Mouse (Mus musculus): ENCODE measurements around the gene Tnfrsf8.

DNA sequence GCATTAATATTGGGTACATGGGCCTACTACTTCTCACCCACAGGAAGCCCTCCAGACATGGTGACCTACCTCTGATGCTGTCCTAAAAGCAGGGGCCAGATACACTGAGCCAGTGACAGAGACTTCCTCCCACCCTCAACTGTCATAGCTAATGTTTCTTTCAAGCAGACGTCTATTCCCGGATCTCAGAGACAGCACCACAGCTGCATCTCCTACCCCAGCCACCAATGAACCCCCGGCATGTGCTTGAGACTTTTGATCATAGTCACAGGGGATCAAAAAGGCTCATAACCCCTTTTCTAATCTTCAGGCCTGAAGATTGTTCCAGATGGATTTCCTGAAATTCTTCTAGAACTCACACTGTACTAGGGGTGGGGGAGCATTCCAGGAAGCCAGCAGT lies 12.9 kb downstream of the Tnfrsf8 start:
- TF ChIP-seq CTCF (IDR thresholded peaks at IDR 0.05; ENCODE audit: low read depth) (no peak), EP300 (IDR thresholded peaks at IDR 0.05; ENCODE audit: low read depth) (no peak)

Data from liver, embryonic 14.5 days (tissue).